Mouse (Mus musculus): ENCODE measurements around the gene Fggy. TPM values are rescaled to one million over a fixed set of nuclear protein-coding genes. Genes with fewer than 3 reads are reported as not detected.

The Fggy gene
- total and polyA plus RNA-seq, 3 experiments = not detected

DNA sequence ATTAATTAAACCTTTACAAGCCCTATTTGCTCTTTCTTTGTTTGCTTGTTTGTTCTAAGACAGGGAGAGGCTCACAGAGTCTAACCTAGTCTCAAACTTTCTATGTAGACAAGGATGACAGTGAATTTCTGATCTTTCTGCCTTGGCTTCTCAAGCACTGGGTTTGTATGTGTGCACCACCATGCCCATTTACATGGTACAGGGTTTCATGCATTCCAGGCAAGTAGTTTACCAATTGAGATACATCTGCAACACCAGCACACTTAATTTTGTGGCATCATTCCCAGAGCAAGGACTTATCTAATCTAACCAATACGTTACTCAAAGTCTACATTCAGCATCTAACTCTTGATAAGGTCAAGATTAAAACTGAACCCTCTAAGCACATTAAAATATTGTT is 38.9 kb upstream of the Fggy start:
- TF ChIP-seq CTCF (IDR thresholded peaks at IDR 0.05 in 2 of 3, conservative IDR thresholded peaks at IDR 0.05 in 1 of 3; ENCODE audit: control insufficient read depth in 1 of 3, insufficient read depth in 1 of 3, low read depth in 2 of 3, low read length in 3 of 3, poor library complexity in 1 of 3, severe bottlenecking in 1 of 3) = no peak
- no peak for TF ChIP-seq POLR2A (IDR thresholded peaks at IDR 0.05; ENCODE audit: control insufficient read depth in 1 of 2, insufficient read depth in 1 of 2, low read depth in 1 of 2, low read length in 2 of 2, poor library complexity in 1 of 2)
- no peak for TF ChIP-seq MYB (IDR thresholded peaks at IDR 0.05; ENCODE audit: low read depth, low read length)
- no peak for TF ChIP-seq CHD1 (IDR thresholded peaks at IDR 0.05; ENCODE audit: low read depth, low read length)
- no peak for TF ChIP-seq USF2 (IDR thresholded peaks at IDR 0.05; ENCODE audit: borderline replicate concordance in 1 of 2, insufficient read depth in 1 of 2, low read depth in 1 of 2, low read length in 2 of 2)
- TF ChIP-seq ELF1 (IDR thresholded peaks at IDR 0.05; ENCODE audit: low read depth, low read length) = no peak
- no peak for TF ChIP-seq ZKSCAN1 (IDR thresholded peaks at IDR 0.05; ENCODE audit: low read depth, low read length)
- no peak for TF ChIP-seq UBTF (IDR thresholded peaks at IDR 0.05; ENCODE audit: borderline replicate concordance, insufficient read depth, low read depth, low read length)
- no peak for TF ChIP-seq MAFK (IDR thresholded peaks at IDR 0.05; ENCODE audit: borderline replicate concordance, low read depth, low read length)
- TF ChIP-seq GATA1 (IDR thresholded peaks at IDR 0.05; ENCODE audit: low read depth, low read length) = no peak
- TF ChIP-seq JUND (IDR thresholded peaks at IDR 0.05; ENCODE audit: low read depth, low read length) = no peak
- TF ChIP-seq ZMIZ1 (IDR thresholded peaks at IDR 0.05; ENCODE audit: low read depth, low read length) = no peak
- TF ChIP-seq GABPA (IDR thresholded peaks at IDR 0.05; ENCODE audit: low read depth, low read length) = no peak
- no peak for TF ChIP-seq RAD21 (IDR thresholded peaks at IDR 0.05; ENCODE audit: low read depth, low read length)
- no peak for TF ChIP-seq RCOR1 (IDR thresholded peaks at IDR 0.05; ENCODE audit: low read depth, low read length)
- no peak for TF ChIP-seq TCF12 (IDR thresholded peaks at IDR 0.05; ENCODE audit: low read depth, low read length)
- TF ChIP-seq TBP (IDR thresholded peaks at IDR 0.05; ENCODE audit: low read depth, low read length) = no peak
- no peak for TF ChIP-seq ZC3H11A (IDR thresholded peaks at IDR 0.05; ENCODE audit: low read depth, low read length)
- DNase-seq (ENCODE audit: low read depth, low spot score) = no peak
- H3K27me3 ChIP-seq (ENCODE audit: control insufficient read depth in 1 of 2, insufficient read depth in 2 of 2, low read length in 2 of 2) = no peaks in the 10 kb centered on the region
- no peak overlapping the region for H3K9ac ChIP-seq (ENCODE audit: control insufficient read depth, low read depth, low read length, poor library complexity, severe bottlenecking)
- H3K27ac ChIP-seq (ENCODE audit: control insufficient read depth, low read depth, low read length) = no peak overlapping the region
- H3K4me3 ChIP-seq (ENCODE audit: control insufficient read depth in 1 of 2, insufficient read depth in 1 of 2, low read depth in 2 of 2, low read length in 2 of 2) = no peak overlapping the region
- no peaks in the 10 kb centered on the region for H3K4me1 ChIP-seq (ENCODE audit: control insufficient read depth in 1 of 2, insufficient read depth in 2 of 2, low read length in 2 of 2)
- H3K9me3 ChIP-seq (replicated peaks; ENCODE audit: insufficient read depth, low read length) = no peaks in the 10 kb centered on the region
- H3K36me3 ChIP-seq (ENCODE audit: control insufficient read depth in 1 of 2, insufficient read depth in 2 of 2, low read length in 2 of 2) = no peaks in the 10 kb centered on the region
- H3K79me2 ChIP-seq (ENCODE audit: control insufficient read depth, insufficient read depth, low read length, poor library complexity) = no peaks in the 10 kb centered on the region

DNA sequence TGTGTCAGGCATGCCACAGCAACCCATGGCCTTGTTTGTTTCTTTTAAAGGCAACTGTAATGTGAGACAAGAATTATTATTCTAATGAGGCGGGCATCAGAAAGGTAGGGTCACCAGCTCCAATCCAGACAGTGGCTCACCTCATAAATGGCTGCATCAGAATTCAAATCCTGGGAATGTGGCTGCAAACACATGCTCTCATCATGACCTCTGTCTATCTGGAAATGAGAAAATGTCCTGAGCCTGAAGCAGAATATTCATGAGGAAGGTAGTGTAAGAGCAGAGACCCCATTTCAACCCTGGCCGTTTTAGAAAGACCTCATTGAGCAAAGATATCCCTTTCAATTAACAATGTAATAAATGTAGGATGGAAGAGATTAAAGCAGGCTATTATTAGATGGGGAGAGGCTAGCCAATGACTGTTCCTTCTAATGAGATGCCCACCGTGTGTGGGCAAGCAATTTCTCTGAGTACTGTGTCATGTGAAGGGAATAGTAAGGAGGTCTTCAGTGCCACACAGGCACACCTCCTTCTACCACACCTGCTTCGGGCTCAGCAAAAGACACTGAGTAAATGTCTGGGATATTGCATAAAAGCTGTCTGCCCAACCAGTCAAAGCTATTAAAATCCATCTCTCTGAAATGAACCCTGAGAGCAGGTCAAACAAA is 37.2 kb upstream of the Fggy start:
- Histone ChIP-seq H3K4me1 (ENCODE audit: control insufficient read depth in 1 of 2, insufficient read depth in 2 of 2, low read length in 2 of 2) (no peaks in the 10 kb centered on the region), H3K27ac (ENCODE audit: control insufficient read depth, low read depth, low read length) (no peak overlapping the region), H3K9me3 (replicated peaks; ENCODE audit: insufficient read depth, low read length) (no peaks in the 10 kb centered on the region), H3K9ac (ENCODE audit: control insufficient read depth, low read depth, low read length, poor library complexity, severe bottlenecking) (no peak overlapping the region), H3K36me3 (ENCODE audit: control insufficient read depth in 1 of 2, insufficient read depth in 2 of 2, low read length in 2 of 2) (no peaks in the 10 kb centered on the region), H3K27me3 (ENCODE audit: control insufficient read depth in 1 of 2, insufficient read depth in 2 of 2, low read length in 2 of 2) (no peaks in the 10 kb centered on the region), H3K79me2 (ENCODE audit: control insufficient read depth, insufficient read depth, low read length, poor library complexity) (no peaks in the 10 kb centered on the region), H3K4me3 (ENCODE audit: control insufficient read depth in 1 of 2, insufficient read depth in 1 of 2, low read depth in 2 of 2, low read length in 2 of 2) (no peak overlapping the region)
- DNase-seq (ENCODE audit: low read depth, low spot score) = no peak
- TF ChIP-seq USF2 (IDR thresholded peaks at IDR 0.05; ENCODE audit: borderline replicate concordance in 1 of 2, insufficient read depth in 1 of 2, low read depth in 1 of 2, low read length in 2 of 2) (no peak), RCOR1 (IDR thresholded peaks at IDR 0.05; ENCODE audit: low read depth, low read length) (no peak)
